Mouse (Mus musculus) forebrain, embryonic 16.5 days (tissue): ENCODE data around the gene 2700049A03Rik. TPM values are rescaled to one million over a fixed set of nuclear protein-coding genes. Genes with fewer than 3 reads are reported as not detected.

ENCODE experiments used
- ATAC-seq: fragments of 200-750 bp; cut with Nextera tagmentation; 2 replicates; pipeline ENCODE4 v1.8.0; 2017; ENCODE audit warnings: mild to moderate bottlenecking, moderate library complexity
- H3K27ac ChIP-seq: fragments of 300-500 bp; sonication (generic); 2 replicates; pipeline ENCODE4 v1.5.1; 2014; ENCODE audit warnings: low read length, control low read depth
- H3K27me3 ChIP-seq: fragments of 300-500 bp; sonication (generic); replicated peaks from 2 replicates; pipeline ENCODE4 v1.6.1; 2014; ENCODE audit warnings: low read length; ENCODE audit not compliant: control insufficient read depth, insufficient read depth
- H3K36me3 ChIP-seq: fragments of 300-500 bp; sonication (generic); 2 replicates; pipeline ENCODE4 v1.6.1; 2014; ENCODE audit not compliant: control insufficient read depth, insufficient read depth
- H3K4me1 ChIP-seq: fragments of 300-500 bp; sonication (generic); replicated peaks from 2 replicates; pipeline ENCODE4 v1.6.1; 2014; ENCODE audit warnings: low read length; ENCODE audit not compliant: control insufficient read depth, insufficient read depth
- H3K4me2 ChIP-seq: fragments of 300-500 bp; sonication (generic); 2 replicates; pipeline ENCODE4 v1.6.1; 2014; ENCODE audit warnings: mild to moderate bottlenecking, low read length, control low read depth
- H3K4me3 ChIP-seq: fragments of 300-500 bp; sonication (generic); replicated peaks from 2 replicates; pipeline ENCODE4 v1.5.1; 2014; ENCODE audit warnings: mild to moderate bottlenecking, low read length, control low read depth
- H3K9ac ChIP-seq: fragments of 300-500 bp; sonication (generic); replicated peaks from 2 replicates; pipeline ENCODE4 v1.6.1; 2014; ENCODE audit warnings: low read depth, low read length, control low read depth
- H3K9me3 ChIP-seq: fragments of 300-500 bp; sonication (generic); 2 replicates; pipeline ENCODE4 v1.6.1; 2016; ENCODE audit warnings: low read length; ENCODE audit not compliant: control insufficient read depth
- WGBS: fragments of 180-500 bp; shearing (Covaris S2); extraction: QIAGEN DNeasy Blood & Tissue Kit; methylation state at CpG from one replicate; pipeline ENCODE4 v1.1.7; 2014; 5-methylcytosine and 5-hydroxymethylcytosine counted together
- polyA plus RNA-seq: library from polyadenylated mRNA; unstranded; fragments of >200 nt; fragmentation: Nextera tagmentation; extraction: Ambion mirVana; gene quantifications from 2 replicates; pipeline ENCODE4 v1.2.1, GENCODE M21; 2015

Gene 2700049A03Rik
- polyA plus RNA-seq, 1 experiment from 2014 or later, result 18.6 TPM

DNA sequence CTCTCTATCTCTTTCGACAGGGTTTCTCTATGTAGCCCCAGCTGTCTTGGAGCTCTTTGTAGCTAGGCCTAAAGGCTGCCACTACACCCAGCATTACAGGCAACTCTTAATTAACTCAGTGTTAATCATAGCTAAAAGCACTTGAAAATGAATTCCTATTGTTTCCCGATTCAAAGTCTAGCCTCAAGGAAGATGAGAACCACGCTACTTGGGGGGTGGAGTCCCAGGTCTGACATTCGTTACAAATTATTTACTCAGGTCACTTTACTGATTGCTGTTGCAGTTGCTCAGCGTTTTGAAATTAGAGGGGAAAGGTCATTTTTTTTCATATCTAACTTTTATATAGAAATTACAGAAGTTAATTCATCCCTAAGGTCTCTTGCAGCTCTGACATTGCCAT is 1.1 kb upstream of the 2700049A03Rik start:
- peak overlapping the region; percentile 83 for H3K4me3 ChIP-seq
- H3K4me2 ChIP-seq, result peak overlapping the region; percentile 85
- peaks cover 30% of the 10 kb centered on the region for H3K4me1 ChIP-seq
- H3K27ac ChIP-seq, result no peak overlapping the region
- 17% methylated on average over 5 of the region's 5 CpGs for WGBS
- H3K27me3 ChIP-seq, result no peaks in the 10 kb centered on the region
- H3K9ac ChIP-seq, result peak overlapping the region; percentile 13; the same call in 1 of the 2 replicates
- no peaks in the 10 kb centered on the region for H3K9me3 ChIP-seq
- no peak for ATAC-seq
- 0 out of 2 replicates have a peak, but pooled peaks cover 4% of the 10 kb centered on the region for H3K36me3 ChIP-seq

DNA sequence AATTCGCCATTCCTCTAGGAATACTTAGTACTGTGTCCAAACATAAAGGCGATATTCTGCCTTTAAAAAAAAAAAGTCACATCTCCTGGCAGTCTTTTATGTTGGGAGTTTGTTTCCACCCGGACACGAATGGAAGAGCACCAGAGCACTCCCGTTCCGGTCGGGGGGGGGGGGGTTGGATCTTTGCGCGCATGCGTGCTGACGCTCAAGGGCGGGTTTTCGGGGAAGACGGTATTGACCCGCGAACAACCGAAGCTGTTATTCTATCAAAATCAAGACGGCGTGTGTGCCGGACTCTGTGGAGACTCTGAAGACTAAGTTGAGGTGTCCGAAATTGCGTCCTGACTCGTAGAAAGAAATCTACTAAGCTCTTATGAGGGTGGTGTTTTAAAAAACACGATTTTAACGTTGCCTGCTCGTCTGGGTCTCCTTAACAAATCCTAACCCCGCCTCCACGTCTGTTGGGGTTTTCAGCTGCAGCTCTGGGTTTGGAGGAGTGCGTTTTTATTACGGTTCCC is 385 bp downstream of the 2700049A03Rik start:
- Histone ChIP-seq H3K4me1 (peaks cover 30% of the 10 kb centered on the region), H3K9me3 (no peaks in the 10 kb centered on the region), H3K4me2 (peak overlapping the region; percentile 97), H3K27ac (peak overlapping the region; percentile 91), H3K27me3 (no peaks in the 10 kb centered on the region), H3K9ac (peak overlapping the region; percentile 84), H3K4me3 (peak overlapping the region; percentile 83), H3K36me3 (peaks cover 5% of the 10 kb centered on the region; the same call in 1 of the 2 replicates)
- WGBS, result 0% methylated on average over 30 of the region's 30 CpGs
- peak; percentile 84 for ATAC-seq

DNA sequence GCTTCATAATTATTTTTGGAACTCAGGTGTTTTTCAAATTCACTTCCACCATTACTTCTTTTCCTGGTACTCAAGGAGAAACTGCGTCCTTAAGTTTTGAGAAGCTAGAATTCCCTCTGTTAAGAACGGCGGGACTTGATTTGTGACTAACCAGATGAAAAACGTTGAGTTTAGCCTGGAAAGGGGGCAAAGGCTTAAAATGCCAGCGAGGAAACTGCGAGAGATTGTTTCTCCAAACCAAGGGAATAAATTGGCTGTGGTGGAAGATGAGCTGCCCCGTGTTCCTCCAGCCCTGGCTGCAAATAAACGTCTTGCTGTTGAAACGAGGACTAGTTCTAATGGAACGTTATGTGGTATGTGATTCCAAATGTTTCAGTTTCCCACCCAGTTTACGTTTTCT is 1.0 kb downstream of the 2700049A03Rik start:
- Histone ChIP-seq H3K36me3 (peaks cover 10% of the 10 kb centered on the region), H3K9ac (peak overlapping the region; percentile 42; the same call in 1 of the 2 replicates), H3K27ac (no peak overlapping the region), H3K9me3 (no peaks in the 10 kb centered on the region), H3K27me3 (no peaks in the 10 kb centered on the region), H3K4me3 (peak overlapping the region; percentile 83), H3K4me1 (peaks cover 30% of the 10 kb centered on the region), H3K4me2 (peak overlapping the region; percentile 97)
- no peak for ATAC-seq
- 5% methylated on average over 11 of the region's 11 CpGs for WGBS

DNA sequence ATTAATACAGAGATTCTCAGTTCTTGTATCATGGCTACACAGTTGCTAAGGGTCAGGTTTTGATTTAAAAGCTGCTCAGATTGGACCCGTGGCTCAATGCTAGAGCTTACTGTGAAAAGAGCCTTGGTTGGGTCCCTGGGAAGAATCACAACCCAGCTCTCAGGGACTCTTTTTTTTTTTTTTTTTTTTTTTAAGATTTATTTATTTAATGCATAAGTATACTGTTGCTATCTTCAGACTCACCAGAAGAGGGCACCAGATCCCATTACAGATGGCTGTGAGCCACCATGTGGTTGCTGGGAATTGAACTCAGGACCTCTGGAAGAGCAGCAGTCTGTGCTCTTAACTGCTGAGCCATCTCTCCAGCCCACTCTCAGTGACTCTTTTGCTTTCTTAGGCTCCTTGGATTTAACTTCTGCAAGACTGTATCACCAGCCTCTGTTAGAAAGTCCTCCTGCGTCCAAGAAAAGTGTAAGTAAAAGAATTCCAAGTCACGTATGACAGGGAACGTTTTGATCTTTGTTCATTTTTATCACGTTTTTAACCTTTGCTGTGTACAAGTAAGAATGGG is 2.7 kb downstream of the 2700049A03Rik start:
- 82% methylated on average over 5 of the region's 5 CpGs for WGBS
- no peak overlapping the region for H3K4me3 ChIP-seq
- peak overlapping the region; percentile 15; the same call in 1 of the 2 replicates for H3K4me2 ChIP-seq

DNA sequence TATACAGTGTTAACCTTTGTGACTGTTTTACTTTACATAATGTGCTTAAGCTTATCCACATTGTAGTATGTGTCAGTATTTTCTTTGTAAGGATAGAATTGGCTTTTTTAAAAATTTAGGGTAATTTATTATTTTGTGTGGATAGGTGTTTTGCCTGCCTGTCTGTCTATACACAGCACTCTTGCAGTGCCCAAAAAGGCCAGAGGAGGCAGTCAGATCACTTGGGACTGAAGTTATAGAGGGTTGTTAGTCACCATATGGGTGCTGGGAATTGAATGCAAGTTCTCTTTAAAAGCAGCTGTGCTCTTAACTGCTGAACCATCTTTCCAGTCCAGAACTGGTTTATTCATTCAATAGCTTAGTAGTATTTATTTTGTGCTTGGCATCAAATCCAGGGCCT is 4.5 kb downstream of the 2700049A03Rik start:
- H3K9ac ChIP-seq, result no peak overlapping the region
- H3K27ac ChIP-seq, result no peak overlapping the region
- no peak overlapping the region for H3K4me2 ChIP-seq
- H3K27me3 ChIP-seq, result no peaks in the 10 kb centered on the region
- H3K4me1 ChIP-seq, result peaks cover 21% of the 10 kb centered on the region
- H3K9me3 ChIP-seq, result no peaks in the 10 kb centered on the region
- ATAC-seq, result no peak
- no peak overlapping the region for H3K4me3 ChIP-seq
- peaks cover 20% of the 10 kb centered on the region for H3K36me3 ChIP-seq

More for the DNA sequence above, 2.7 kb downstream of the 2700049A03Rik start:
- Histone ChIP-seq H3K9ac (no peak overlapping the region), H3K27me3 (no peaks in the 10 kb centered on the region), H3K27ac (no peak overlapping the region), H3K4me1 (peaks cover 30% of the 10 kb centered on the region), H3K9me3 (no peaks in the 10 kb centered on the region), H3K36me3 (peaks cover 14% of the 10 kb centered on the region)
- no peak for ATAC-seq

DNA sequence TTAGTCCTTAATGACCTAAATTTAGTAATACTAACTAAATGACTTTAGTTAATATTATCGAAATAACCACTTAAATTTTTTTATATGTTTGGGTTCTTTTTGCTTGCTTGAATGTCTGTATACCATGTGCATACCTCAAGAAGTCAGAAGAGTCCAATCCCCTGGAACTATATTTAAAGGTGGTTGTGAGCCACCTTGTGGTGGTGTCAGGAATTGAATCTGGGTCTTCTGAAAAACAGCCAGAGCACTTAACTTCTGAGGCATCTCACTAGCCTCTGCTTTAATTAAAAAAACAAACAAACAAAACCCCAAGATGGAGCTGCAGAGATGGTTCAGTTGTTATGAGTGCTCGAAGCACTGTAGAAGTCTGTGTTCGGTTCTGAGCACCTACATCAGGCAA is 11.0 kb downstream of the 2700049A03Rik start:
- no peak for ATAC-seq
- Histone ChIP-seq H3K36me3 (peaks cover 37% of the 10 kb centered on the region), H3K9me3 (no peaks in the 10 kb centered on the region), H3K27me3 (no peaks in the 10 kb centered on the region), H3K4me3 (no peak overlapping the region), H3K4me2 (no peak overlapping the region), H3K4me1 (no peaks in the 10 kb centered on the region), H3K27ac (no peak overlapping the region), H3K9ac (no peak overlapping the region)
- WGBS, result 90% methylated on average over 3 of the region's 3 CpGs

DNA sequence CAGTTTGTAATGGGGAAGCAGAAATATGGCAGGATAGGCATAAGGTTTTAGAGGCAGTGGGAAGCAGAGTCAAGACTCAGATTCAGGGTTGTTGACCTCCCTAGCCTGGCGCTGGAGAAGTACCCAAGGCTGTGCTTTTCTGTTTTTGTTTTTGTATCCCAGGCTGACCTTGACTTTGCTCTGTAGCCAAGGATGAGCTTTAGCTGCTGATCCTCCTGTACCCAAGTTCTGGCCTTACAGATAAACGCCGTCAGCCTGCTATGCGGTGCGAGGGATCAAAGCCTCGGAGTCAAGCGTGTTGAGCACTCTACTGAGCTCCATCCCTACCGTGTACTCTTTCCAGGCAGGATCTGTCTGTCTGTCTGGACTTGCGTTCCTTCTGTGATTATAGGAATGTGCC is 12.2 kb downstream of the 2700049A03Rik start:
- H3K9ac ChIP-seq, result no peak overlapping the region
- H3K27me3 ChIP-seq, result no peaks in the 10 kb centered on the region

DNA sequence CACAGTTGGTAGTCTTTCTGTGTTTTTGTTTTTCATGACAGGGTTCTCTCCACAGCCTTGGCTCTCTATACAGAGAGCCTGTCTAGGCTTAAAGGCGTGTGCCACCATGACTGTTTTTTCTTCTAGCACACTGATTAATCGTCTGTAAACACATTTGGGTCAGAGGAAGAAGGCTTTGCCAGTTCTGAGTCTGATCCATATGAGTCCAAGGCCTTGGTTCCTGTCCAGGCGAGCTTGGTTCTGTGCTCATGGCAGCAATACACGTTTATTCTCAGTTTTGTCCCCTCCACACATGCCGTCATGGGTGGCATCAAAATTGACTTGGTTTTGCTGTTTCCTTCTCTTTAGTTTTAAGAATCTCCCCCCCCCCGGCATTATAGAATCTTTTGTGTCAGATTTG is 12.8 kb downstream of the 2700049A03Rik start:
- Histone ChIP-seq H3K27ac (no peak overlapping the region), H3K9me3 (no peaks in the 10 kb centered on the region), H3K4me1 (no peaks in the 10 kb centered on the region), H3K27me3 (no peaks in the 10 kb centered on the region), H3K4me2 (no peak overlapping the region), H3K36me3 (peaks cover 39% of the 10 kb centered on the region), H3K4me3 (no peak overlapping the region), H3K9ac (no peak overlapping the region)
- no peak for ATAC-seq
- WGBS, result 88% methylated on average over 6 of the region's 6 CpGs

More for the DNA sequence above, 12.2 kb downstream of the 2700049A03Rik start:
- Histone ChIP-seq H3K9me3 (no peaks in the 10 kb centered on the region), H3K36me3 (peaks cover 42% of the 10 kb centered on the region), H3K4me3 (no peak overlapping the region), H3K27ac (no peak overlapping the region), H3K4me2 (no peak overlapping the region), H3K4me1 (no peaks in the 10 kb centered on the region)
- 97% methylated on average over 9 of the region's 9 CpGs for WGBS
- no peak for ATAC-seq

DNA sequence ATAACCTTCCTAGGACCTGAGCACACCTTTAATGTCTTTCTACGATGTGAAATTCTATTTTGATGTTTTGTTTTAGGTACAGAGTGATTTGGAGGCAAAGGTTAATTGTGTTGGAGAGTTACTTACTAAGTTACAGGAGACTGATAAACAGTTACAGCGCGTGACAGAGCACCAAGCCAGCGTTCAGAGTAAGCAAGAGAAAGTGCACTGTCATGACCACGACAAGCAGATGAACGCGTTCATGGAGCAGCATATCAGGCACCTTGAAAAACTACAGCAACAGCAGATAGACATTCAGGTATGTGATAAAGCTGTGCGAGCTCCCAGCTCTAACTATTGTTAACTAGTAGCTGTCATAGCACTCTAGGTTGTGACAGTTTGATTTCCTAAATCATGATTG is 13.5 kb downstream of the 2700049A03Rik start:
- H3K4me1 ChIP-seq, result no peaks in the 10 kb centered on the region
- 99% methylated on average over 8 of the region's 8 CpGs for WGBS

More for the DNA sequence above, 13.5 kb downstream of the 2700049A03Rik start:
- H3K27me3 ChIP-seq, result no peaks in the 10 kb centered on the region
- H3K9me3 ChIP-seq, result no peaks in the 10 kb centered on the region
- peaks cover 39% of the 10 kb centered on the region for H3K36me3 ChIP-seq
- H3K4me2 ChIP-seq, result no peak overlapping the region
- no peak overlapping the region for H3K4me3 ChIP-seq
- ATAC-seq, result no peak
- no peak overlapping the region for H3K27ac ChIP-seq
- no peak overlapping the region for H3K9ac ChIP-seq
